Mouse (Mus musculus): ENCODE results near the gene Add3. TPM values are rescaled to one million over a fixed set of nuclear protein-coding genes. Genes with fewer than 3 reads are reported as not detected.

Gene Add3
- total and polyA plus RNA-seq, 3 experiments: 14.0 to 52.9 TPM; not detected in 1

DNA sequence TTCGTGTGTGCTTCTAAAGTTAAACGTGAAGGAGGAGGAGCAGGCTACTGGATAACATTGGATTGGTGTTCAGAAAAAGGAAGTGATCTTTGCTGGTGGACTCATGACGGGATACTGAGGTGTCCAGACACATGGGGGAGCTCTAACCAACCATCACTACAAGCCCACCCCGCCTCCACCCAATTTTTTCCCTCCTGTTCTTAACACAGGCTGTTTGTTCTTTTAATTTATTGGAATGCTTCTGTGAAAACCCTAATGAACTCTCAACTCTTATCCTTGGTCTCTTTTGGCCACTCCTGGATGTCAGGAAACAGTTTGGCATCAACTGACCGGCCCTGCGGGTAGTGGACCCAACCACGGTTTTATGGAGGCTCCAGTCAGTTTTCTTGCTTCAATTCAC is 33.3 kb upstream of the Add3 start (continued):
- TF ChIP-seq E2F4 (IDR thresholded peaks at IDR 0.05; ENCODE audit: borderline replicate concordance, low read depth, low read length) (no peak), RAD21 (IDR thresholded peaks at IDR 0.05; ENCODE audit: low read depth, low read length) (peak; percentile 60), NRF1 (IDR thresholded peaks at IDR 0.05; ENCODE audit: insufficient read depth, low read depth, low read length, poor library complexity, severe bottlenecking) (no peak), ETS1 (IDR thresholded peaks at IDR 0.05; ENCODE audit: low read depth, low read length) (no peak), NELFE (IDR thresholded peaks at IDR 0.05; ENCODE audit: low read depth, low read length) (no peak), CHD1 (IDR thresholded peaks at IDR 0.05; ENCODE audit: low read depth, low read length) (no peak), SMC3 (IDR thresholded peaks at IDR 0.05; ENCODE audit: low read depth, low read length) (peak; percentile 69), GABPA (IDR thresholded peaks at IDR 0.05; ENCODE audit: low read depth, low read length) (no peak), USF2 (IDR thresholded peaks at IDR 0.05; ENCODE audit: borderline replicate concordance in 1 of 2, insufficient read depth in 1 of 2, low read depth in 1 of 2, low read length in 2 of 2) (no peak), ELF1 (IDR thresholded peaks at IDR 0.05; ENCODE audit: low read depth, low read length) (no peak), CTCF (IDR thresholded peaks at IDR 0.05 in 2 of 3, conservative IDR thresholded peaks at IDR 0.05 in 1 of 3; ENCODE audit: control insufficient read depth in 1 of 3, insufficient read depth in 1 of 3, low read depth in 2 of 3, low read length in 3 of 3, poor library complexity in 1 of 3, severe bottlenecking in 1 of 3) (peak; percentile 47 to 72 (median 68)), TAL1 (IDR thresholded peaks at IDR 0.05; ENCODE audit: low read length) (no peak), MXI1 (IDR thresholded peaks at IDR 0.05; ENCODE audit: low read depth, low read length) (no peak), ZKSCAN1 (IDR thresholded peaks at IDR 0.05; ENCODE audit: low read depth, low read length) (no peak), POLR2AphosphoS5 (IDR thresholded peaks at IDR 0.05; ENCODE audit: borderline replicate concordance, low read depth, low read length) (no peak)

DNA sequence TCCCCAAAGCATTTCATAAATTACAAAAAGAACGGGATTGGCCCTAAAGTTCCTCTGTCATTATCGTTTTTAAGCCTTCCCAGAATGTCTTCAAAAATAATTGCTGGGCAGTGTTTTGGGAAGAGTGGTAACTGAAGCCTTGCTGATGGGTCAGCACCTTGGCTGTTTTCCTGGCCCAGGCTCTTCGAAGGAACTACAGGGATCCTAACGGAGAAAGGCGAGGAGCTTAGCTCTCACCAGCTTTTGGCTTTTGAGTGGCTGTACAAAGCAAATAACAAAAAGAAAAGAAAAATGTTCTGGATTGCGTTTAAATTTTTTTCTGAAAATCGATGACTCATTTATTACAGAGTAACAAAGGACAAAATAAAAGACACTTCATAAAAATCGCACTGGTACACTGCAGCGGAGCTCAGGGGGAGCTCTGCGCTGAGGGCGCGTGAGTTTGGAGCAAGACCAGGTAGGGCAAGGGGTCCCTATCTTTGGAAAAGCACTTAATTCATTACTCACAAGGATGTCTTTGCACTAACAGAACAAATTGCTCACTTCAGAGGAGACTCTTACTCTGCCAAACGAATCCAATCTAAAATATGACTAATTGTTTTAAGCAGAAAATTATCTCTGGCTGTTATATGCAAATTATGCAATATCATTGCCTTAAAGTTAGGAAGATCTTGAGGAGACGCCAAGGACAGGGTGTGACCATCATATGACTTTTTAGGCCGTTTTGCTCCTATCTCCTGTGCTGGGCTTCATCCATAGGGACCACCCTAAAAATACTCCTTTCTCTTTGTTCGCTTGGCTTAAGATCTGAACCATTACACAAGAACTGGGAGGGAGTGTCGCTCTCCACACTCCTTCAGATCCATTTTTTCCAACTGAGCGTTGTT is 32.6 kb upstream of the Add3 start:
- H3K27me3 ChIP-seq (ENCODE audit: control insufficient read depth in 1 of 2, insufficient read depth in 2 of 2, low read length in 2 of 2): no peaks in the 10 kb centered on the region
- H3K9me3 ChIP-seq (replicated peaks; ENCODE audit: insufficient read depth, low read length): no peaks in the 10 kb centered on the region
- H3K4me3 ChIP-seq (ENCODE audit: control insufficient read depth in 1 of 2, insufficient read depth in 1 of 2, low read depth in 2 of 2, low read length in 2 of 2): peak overlapping the region; percentile 2 to 25; a peak in 3 of 4 replicates
- H3K9ac ChIP-seq (ENCODE audit: control insufficient read depth, low read depth, low read length, poor library complexity, severe bottlenecking): peak overlapping the region; percentile 45
- H3K27ac ChIP-seq (ENCODE audit: control insufficient read depth, low read depth, low read length): peak overlapping the region; percentile 74
- DNase-seq (ENCODE audit: low read depth, low spot score): peak; percentile 65
- no peaks in the 10 kb centered on the region for H3K79me2 ChIP-seq (ENCODE audit: control insufficient read depth, insufficient read depth, low read length, poor library complexity)
- TF ChIP-seq GATA1 (IDR thresholded peaks at IDR 0.05; ENCODE audit: low read depth, low read length): peak; percentile 70
- no peak for TF ChIP-seq MEF2A (IDR thresholded peaks at IDR 0.05; ENCODE audit: extremely low read depth, insufficient replicate concordance, low read depth, low read length, poor library complexity, severe bottlenecking)
- TF ChIP-seq SIN3A (IDR thresholded peaks at IDR 0.05; ENCODE audit: low read length): peak; percentile 64
- TF ChIP-seq HCFC1 (IDR thresholded peaks at IDR 0.05; ENCODE audit: low read depth, low read length): 0 out of 2 replicates have a peak, but pooled peaks have one; percentile 11
- TF ChIP-seq CHD1 (IDR thresholded peaks at IDR 0.05; ENCODE audit: low read depth, low read length): 0 out of 2 replicates have a peak, but pooled peaks have one; percentile 59
- TF ChIP-seq CHD2 (IDR thresholded peaks at IDR 0.05; ENCODE audit: low read length): no peak
- TF ChIP-seq TCF12 (IDR thresholded peaks at IDR 0.05; ENCODE audit: low read depth, low read length): peak; percentile 20; the same call in 1 of the 2 replicates
- peak; percentile 81 for TF ChIP-seq ETS1 (IDR thresholded peaks at IDR 0.05; ENCODE audit: low read depth, low read length)
- peak; percentile 78 to 89 for TF ChIP-seq EP300 (IDR thresholded peaks at IDR 0.05; ENCODE audit: low read depth in 1 of 2, low read length in 2 of 2)
- TF ChIP-seq JUND (IDR thresholded peaks at IDR 0.05; ENCODE audit: low read depth, low read length): no peak
- peak; percentile 11; the same call in 1 of the 2 replicates for TF ChIP-seq MAX (IDR thresholded peaks at IDR 0.05; ENCODE audit: low read length)
- TF ChIP-seq MYB (IDR thresholded peaks at IDR 0.05; ENCODE audit: low read depth, low read length): peak; percentile 70; the same call in 1 of the 2 replicates
- no peak for TF ChIP-seq ZMIZ1 (IDR thresholded peaks at IDR 0.05; ENCODE audit: low read depth, low read length)
- TF ChIP-seq USF1 (IDR thresholded peaks at IDR 0.05; ENCODE audit: low read depth, low read length): peak; percentile 64; the same call in 1 of the 2 replicates
- H3K4me1 ChIP-seq (ENCODE audit: control insufficient read depth in 1 of 2, insufficient read depth in 2 of 2, low read length in 2 of 2): peaks cover 15 to 21% of the 10 kb centered on the region in 2 experiments
- H3K36me3 ChIP-seq (ENCODE audit: control insufficient read depth in 1 of 2, insufficient read depth in 2 of 2, low read length in 2 of 2): peaks cover 0 to 20% of the 10 kb centered on the region in 2 experiments; a peak in 2 of 4 replicates
